Mouse (Mus musculus): ENCODE measurements around the gene Hvcn1.

DNA sequence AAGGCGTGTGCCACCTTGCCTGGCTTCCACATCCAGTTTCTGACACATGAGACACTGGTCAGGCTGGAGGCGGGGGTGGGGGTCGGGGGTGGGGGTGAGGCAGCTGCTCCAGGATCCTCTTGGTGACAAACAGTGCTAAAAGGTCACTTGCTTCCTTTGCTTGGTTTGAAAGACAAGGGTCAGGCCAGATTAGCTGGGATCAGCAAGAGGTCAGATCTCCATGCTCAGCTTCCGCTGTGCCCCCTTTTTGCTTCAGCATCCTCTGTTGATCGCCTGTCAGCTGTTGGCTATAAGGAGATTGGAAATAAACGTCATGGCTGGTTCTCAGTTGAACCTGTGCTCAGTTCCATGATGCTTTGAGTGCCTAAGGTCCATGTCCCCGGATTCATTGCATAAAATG is 16.1 kb upstream of the Hvcn1 start:
- TF ChIP-seq CTCF (IDR thresholded peaks at IDR 0.05; ENCODE audit: low read depth): no peak
- TF ChIP-seq EP300 (IDR thresholded peaks at IDR 0.05; ENCODE audit: low read depth): no peak
